Mouse (Mus musculus) cerebellum, adult 11-12 months (tissue): ENCODE data around the gene Ints14.
A peak's percentile ranks its signal among the peaks of the same experiment; 100 is the strongest.
"Not testable (repeated sequence)": the region's sequence is repeated elsewhere in the genome, so short reads cannot be mapped to it uniquely, and the experiment has no call there.

Source experiments
- DNase-seq: peaks from one replicate; pipeline ENCODE4 v3.0.0; 2022

The Ints14 gene

DNA sequence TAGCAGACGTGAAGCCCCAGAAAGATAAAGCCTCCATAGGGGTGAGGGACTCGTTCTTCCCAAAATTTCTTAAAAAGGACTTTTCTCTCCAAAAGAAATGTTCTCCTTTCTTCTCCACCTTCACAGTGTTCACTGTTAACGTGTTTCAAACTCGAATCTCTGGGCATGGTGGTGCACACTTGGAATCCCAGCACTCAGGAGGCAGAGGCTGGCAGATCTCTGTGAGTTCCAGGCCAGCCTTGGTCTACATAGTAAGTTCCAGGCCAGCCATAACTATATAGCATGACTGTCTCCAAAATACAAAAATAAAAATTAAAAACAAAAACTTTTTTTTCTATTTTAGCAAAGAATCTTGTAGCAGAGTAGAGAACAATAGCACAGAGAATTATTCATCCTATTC is 59.4 kb downstream of the Ints14 start:
- no peak for DNase-seq

DNA sequence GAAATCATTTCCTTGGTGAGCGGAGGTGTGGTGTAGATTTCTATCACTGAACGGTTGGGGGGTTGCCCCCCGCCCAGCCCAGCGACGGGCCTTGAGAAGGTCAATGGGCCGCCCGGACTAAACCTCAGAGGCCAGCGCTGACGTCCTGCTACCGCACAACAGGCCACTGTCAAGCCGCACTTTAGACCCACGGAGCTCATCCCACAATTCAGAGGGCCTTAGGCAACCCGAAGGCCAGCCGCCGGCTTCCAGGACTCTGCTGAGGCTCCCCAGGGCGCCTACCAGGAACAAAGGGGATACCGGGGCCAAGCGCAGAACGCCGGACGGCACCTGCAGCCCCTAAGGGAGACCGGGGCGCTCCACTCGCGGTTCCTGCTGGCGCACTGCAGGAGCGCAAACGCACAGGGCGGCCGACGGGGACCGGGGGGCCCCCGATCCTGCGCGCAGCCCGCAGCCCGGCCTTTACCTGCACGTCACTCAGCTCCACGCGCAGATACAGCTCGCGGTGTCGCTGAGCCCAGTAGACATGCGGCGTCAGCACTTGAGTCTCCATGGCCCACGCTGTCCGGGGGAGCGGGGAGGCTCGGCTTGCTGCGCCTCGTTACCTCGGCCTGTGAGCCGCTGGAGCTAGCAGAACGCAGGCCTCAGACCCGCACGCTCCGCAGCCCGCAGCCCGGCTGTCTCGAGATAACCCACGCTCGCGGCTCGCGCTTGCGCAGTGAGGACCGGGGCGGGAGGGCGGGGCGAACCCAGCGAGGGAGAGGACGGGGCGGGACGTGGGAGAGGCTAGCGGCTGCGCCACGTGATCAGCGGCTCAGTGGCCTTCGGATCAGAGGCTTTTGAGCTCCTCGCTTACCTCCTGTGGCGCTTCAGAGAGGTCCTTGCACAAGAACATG is 60.5 kb downstream of the Ints14 start, which contains the start of gene Hacd3:
Hacd3 (minus strand) TSS at position 703 of the 896 bp plus-strand sequence.
- DNase-seq, result peak; percentile 91

DNA sequence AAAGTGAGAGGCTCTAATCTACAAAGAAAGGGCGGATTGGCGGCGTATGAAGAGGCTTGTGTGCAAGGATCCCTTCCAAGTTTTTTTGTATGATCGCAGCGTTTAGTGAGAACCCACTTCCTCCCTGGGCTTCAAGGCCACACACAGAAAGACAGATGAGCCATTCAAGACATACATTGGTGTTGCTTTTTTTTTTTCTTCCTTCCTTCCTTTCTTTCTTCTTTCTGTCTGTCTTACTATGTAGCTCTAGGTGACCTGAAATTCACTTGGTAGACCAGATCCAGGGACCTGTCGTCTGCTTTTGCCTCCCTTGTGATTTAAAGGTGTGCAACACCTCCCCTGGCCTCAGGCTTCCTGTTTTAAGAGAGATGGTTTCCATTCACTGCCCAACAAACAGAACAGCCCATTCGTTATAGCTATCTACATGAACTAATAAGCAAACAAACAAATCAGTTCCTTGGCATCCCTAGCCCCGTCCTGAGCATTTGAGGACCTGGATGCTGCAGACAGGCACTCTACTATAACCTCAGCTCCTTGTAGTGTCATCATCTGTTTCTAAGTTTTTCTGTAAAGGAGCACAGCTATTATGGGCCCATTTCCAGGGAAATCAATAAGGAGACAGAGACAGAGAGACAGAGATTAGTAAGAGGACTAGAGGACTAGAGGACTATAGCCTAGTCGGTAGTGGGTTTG is 61.3 kb downstream of the Ints14 start:
- DNase-seq, result no peak

DNA sequence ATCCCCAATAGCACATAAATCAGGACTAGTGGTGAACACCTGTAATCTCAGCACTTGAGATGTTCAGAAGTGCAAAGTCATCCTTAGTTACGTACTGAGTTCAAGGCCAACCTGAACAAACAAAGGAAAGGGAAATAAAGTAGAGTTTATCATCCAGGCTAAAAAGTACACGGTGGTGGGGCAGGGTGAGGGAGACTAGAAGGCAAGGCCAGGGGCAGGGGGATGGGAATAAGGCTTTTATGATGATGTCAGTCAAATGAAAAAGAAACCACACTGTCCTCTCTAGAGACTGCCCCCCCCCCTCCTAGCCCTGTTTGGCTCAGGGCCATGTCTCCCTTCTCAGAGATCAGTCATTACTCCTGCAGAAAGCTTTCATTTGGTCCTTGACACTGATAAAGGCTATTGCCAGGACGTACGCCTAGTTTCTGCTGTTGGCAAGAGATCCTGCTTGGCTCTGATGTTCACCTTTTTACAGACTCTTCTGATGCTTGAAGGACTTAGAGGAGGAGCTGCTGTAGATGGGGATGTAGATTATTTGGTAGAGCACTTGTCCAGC is 62.0 kb downstream of the Ints14 start:
- no peak for DNase-seq

DNA sequence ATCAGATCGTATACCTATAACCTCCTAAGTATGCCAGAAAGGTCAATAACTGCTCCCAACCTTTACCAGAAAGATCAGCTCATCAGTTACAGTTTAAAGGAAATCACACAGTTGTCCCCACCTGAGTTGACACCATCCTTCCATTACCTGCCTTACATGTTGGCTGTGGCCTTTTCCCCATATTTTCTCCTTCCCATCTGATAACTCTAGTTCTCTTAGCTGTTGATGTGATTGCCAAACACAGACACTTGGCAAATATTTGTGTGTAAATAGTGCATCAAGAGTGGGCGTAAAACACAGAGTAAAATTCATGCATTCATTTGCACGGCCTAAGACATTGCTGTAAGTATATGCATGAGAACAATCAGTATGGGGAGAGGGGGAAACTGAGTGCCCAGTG is 62.7 kb downstream of the Ints14 start:
- no peak for DNase-seq

DNA sequence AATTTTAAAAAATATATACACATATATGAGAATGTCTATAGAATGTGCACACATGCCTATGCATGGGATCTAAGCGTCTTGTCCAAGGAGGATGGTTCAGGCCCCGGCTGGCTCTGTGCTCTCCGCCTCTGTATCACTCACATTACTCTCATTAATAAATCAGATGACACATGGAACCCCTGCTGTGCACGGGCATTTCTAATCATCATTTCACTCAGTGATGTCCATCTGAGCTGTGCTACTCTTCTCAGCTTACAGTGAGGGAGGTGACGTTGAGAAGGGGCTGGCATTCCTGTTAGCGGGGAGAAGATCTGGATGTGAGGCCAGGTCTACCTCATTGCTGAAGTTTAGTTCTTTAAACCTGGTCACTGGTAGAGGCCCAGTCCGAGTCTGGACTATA is 66.5 kb downstream of the Ints14 start:
- DNase-seq, result no peak

DNA sequence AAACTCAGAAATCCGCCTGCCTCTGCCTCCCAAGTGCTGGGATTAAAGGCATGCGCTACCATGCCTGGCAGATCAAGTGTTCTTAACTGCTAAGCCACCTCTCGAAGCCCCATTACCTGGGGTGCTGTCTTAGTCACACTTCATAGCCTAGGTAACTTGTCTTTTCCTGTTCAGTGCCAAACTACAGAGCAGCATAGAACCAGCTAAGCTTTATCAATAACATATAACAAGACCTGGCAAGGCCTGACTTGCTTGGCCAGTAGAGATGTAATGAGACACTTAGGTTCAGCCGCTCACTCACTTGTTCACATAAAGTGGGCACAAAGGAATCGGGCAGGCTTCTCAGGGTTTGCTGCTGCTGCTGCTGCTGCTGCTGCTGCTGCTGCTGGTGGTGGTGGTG is 67.6 kb downstream of the Ints14 start:
- DNase-seq, result no peak

DNA sequence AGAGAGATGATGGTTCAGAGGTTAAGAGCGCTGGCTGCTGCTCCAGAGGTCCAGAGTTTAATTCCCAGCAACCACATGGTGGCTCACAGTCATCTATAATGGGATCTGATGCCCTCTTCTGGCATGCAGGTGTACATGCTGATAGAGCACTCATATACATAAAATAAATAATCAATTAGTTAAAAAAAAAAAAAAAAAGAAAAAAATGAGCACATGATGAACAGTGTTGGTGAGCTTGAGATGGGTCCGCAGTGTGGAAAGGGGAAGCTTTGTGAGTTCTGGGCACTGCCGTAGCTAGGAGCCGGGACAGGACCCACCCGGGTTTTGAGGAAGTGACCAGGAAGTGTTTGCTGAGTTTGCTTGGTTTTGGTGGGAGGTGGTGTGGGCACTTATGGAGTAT is 70.7 kb downstream of the Ints14 start:
- DNase-seq, result not testable (repeated sequence)

DNA sequence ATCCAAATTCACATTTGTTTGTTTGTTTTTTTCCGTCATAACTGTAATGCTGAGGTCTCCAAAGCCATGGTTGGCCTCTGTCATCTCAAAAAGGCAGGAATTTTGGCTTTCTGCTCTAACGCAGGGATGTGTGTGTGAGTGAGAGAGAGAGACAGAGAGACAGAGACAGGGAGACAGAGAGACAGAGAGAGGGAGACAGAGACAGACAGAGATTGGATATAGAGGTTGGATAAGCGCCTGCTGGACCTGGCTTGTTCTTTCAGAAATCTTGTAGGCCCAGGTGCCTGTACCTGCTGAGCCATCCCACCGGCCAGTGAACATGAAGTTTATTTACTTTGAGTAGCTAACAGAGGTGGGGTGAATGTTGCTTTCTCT is 71.2 kb downstream of the Ints14 start:
- no peak for DNase-seq

DNA sequence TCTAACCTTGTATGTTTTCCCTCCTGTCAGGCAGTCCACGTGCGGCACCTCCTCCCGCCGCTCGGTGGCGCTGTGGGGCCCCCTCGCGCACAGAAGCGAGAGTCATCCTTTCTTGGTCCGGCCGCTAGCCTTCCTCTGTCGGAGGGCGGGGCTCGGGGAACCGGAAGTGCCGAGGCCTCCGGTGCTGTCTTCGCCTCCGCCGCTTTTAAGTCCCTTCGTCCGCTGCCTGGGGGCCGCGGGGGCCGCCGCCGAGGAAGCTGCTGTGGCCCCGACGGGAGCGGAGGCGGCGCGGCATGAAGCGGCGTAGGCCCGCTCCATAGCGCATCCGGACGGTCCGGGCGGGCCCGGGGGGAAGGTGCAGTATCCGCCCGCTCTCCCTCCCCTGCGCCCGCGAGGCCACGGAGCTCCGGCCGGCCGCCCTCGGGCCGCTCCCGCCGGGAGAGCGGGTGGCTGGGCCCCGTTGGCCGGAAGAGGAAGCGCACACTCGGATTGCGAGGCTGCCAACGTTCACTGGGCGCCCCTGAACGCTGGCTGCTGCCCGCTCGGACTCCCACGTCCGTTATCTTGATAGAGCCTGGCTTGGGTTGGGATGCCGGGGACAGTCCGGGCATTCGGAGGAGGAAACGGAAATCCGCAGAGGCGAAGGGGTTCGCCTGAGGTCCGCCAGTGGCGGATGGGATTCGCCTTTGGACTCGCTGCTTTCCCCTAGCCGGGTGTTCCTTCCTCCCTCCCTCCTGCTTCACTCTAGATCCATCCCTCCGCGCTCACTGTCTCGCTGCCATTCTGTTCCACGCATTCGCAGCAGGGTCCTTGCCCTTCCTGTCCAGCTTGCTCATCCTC is 71.8 kb downstream of the Ints14 start, which contains the start of gene Dpp8:
Dpp8 (plus strand) TSS at position 146 of the 840 bp plus-strand sequence.
- peak; percentile 93 for DNase-seq

DNA sequence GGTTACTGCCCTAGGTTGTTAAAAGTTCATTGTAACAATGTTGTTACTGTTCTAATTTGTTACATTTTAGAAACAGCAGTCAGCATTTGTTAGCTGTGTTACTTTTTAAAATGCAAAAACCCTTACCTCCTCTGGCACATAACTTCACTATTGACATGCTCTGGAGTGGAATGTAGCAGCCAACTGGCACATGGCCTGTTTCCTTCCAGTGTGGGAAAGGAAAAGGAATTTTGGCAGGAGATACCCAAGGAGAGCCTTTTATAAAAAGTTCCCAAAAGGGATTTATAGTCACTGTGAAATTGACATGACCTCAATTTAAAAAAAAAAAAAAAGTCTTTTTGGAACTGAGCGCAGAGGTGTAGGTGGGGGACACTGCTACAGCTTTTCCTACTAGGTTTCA is 75.8 kb downstream of the Ints14 start:
- DNase-seq, result no peak
